Mouse (Mus musculus): ENCODE data around the gene Dync1i1. TPM values are rescaled to one million over a fixed set of nuclear protein-coding genes. Genes with fewer than 3 reads are reported as not detected.
A peak's percentile ranks its signal among the peaks of the same experiment; 100 is the strongest.

The Dync1i1 gene
- polyA plus RNA-seq, 1 experiment from 2014 or later, result 24.6 TPM

DNA sequence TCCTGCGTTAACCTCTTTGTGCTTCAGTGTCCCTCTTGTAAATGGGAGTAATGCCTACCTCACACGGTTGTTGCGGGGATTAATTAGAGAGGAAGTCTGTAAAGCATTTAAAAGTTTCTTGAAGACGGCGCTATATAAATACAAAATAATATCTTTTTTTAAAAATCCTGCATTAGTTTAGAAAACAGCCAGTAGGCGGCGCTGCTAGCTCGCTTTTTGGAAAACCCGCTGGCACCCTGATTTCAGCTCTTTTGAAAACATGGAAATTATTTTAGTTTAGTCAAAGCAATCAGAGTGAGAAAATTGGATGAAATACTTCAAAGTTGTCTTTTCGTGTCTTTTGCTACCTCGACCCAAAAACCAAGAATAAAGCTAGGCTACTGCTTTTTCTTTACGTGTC lies 132.9 kb downstream of the Dync1i1 start:
- Histone ChIP-seq H3K9me3 (ENCODE audit: control insufficient read depth, low read length) (no peaks in the 10 kb centered on the region), H3K27ac (no peak overlapping the region), H3K4me2 (replicated peaks) (peak overlapping the region; percentile 43), H3K36me3 (replicated peaks; ENCODE audit: control insufficient read depth, insufficient read depth) (no peaks in the 10 kb centered on the region), H3K9ac (no peak overlapping the region), H3K4me3 (replicated peaks; ENCODE audit: low read length) (no peak overlapping the region), H3K4me1 (replicated peaks; ENCODE audit: control insufficient read depth, insufficient read depth, low read length) (peaks cover 8% of the 10 kb centered on the region; the same call in 1 of the 2 replicates), H3K27me3 (ENCODE audit: control insufficient read depth, insufficient read depth, low read length) (no peaks in the 10 kb centered on the region; the same call in 1 of the 2 replicates)
- ATAC-seq (ENCODE audit: low FRiP score), result no peak
- 14% methylated on average over 12 of the region's 12 CpGs for WGBS
- DNase-seq (ENCODE audit: low spot score), result peak; percentile 83

DNA sequence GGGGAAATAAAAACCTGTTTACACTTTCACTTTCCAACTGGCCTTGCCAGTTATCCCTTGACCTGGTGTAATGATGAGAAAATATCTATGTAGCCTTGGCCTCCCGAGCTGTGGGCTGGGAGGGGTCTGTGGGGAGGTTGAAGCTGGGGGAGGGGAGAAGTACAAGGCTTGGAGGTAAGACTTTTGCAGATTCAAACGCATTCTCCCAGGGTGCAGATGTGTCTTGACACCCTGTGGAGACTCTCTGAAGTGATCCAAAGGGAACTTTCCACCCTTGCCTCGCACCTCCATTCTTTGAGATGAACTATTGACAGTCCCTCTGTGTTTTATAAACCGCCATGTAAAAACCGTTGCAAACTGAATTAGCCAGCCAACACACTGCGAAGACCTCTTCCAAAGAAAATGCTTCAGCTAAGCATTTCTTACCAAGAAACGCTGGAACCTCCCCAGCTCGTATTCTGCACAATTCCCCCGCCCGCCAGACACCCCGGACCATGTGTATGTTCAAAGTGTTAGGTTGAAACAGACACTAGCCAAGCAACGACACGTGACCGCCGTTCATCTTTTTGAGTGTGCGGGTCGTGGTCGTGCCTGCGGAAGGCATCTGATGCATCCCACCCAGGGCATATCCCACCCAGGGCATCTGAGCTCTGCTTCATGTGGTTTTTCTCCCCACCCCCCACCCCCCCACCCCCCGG lies 133.6 kb downstream of the Dync1i1 start:
- Histone ChIP-seq H3K27me3 (ENCODE audit: control insufficient read depth, insufficient read depth, low read length) (no peaks in the 10 kb centered on the region; the same call in 1 of the 2 replicates), H3K4me3 (replicated peaks; ENCODE audit: low read length) (0 out of 2 replicates have a peak overlapping the region, but pooled peaks have one; percentile 2), H3K9ac (peak overlapping the region; percentile 9; the same call in 1 of the 2 replicates), H3K4me1 (replicated peaks; ENCODE audit: control insufficient read depth, insufficient read depth, low read length) (peaks cover 8% of the 10 kb centered on the region; the same call in 1 of the 2 replicates), H3K4me2 (replicated peaks) (peak overlapping the region; percentile 43), H3K9me3 (ENCODE audit: control insufficient read depth, low read length) (no peaks in the 10 kb centered on the region), H3K36me3 (replicated peaks; ENCODE audit: control insufficient read depth, insufficient read depth) (no peaks in the 10 kb centered on the region), H3K27ac (no peak overlapping the region)
- 32% methylated on average over 20 of the region's 20 CpGs for WGBS
- DNase-seq (ENCODE audit: low spot score), result no peak
- ATAC-seq (ENCODE audit: low FRiP score), result peak; percentile 76; the same call in 1 of the 2 replicates

DNA sequence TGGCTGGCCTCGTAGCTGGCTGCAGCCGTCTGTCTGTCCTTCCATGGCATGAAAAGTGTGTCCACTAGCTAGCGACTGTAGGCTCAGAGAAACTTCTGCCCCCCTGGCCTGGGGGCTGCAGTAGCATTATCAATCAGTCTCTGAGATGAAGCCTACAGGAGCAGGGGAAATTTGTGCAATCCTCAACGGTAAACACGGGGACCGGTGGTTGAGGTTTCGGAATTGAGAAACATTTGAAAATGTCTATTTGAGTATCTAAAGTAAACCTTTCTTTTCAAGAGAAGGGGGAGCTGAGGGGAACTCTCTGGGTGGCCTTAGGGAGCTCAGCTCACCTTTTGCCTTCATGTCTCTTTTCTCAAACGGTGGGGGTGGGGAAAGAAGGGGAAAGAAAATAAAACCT lies 134.2 kb downstream of the Dync1i1 start:
- no peaks in the 10 kb centered on the region for H3K36me3 ChIP-seq (replicated peaks; ENCODE audit: control insufficient read depth, insufficient read depth)
- no peak overlapping the region for H3K27ac ChIP-seq
- H3K9ac ChIP-seq, result peak overlapping the region; percentile 9; the same call in 1 of the 2 replicates
- H3K27me3 ChIP-seq (ENCODE audit: control insufficient read depth, insufficient read depth, low read length), result no peaks in the 10 kb centered on the region; the same call in 1 of the 2 replicates
- H3K4me3 ChIP-seq (replicated peaks; ENCODE audit: low read length), result no peak overlapping the region
- ATAC-seq (ENCODE audit: low FRiP score) (no peak), DNase-seq (ENCODE audit: low spot score) (no peak)
- H3K4me1 ChIP-seq (replicated peaks; ENCODE audit: control insufficient read depth, insufficient read depth, low read length), result peaks cover 8% of the 10 kb centered on the region; the same call in 1 of the 2 replicates
- no peaks in the 10 kb centered on the region for H3K9me3 ChIP-seq (ENCODE audit: control insufficient read depth, low read length)
- WGBS, result 59% methylated on average over 8 of the region's 8 CpGs
- peak overlapping the region; percentile 43 for H3K4me2 ChIP-seq (replicated peaks)

DNA sequence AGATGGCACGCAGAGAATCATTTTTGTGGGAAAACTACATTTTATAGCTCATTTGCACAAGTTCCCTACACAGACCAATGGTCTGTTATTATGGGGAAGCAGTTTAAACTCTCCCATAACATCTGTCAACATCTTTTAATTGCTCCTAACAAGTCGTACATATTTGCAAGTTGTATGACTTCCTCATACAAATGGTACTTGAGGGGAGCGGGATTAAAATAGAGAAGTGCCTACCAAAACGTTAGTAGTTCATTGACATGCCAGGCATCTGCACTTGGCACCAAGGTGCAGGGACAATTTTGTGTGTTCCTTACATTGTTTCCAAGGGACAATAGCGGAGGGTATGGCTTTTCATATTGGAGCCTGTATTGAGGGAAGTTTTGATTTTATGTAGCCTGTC lies 140.7 kb downstream of the Dync1i1 start:
- WGBS, result 90% methylated on average over 5 of the region's 5 CpGs
- Histone ChIP-seq H3K4me1 (replicated peaks; ENCODE audit: control insufficient read depth, insufficient read depth, low read length) (no peaks in the 10 kb centered on the region), H3K9me3 (ENCODE audit: control insufficient read depth, low read length) (no peaks in the 10 kb centered on the region), H3K9ac (no peak overlapping the region), H3K36me3 (replicated peaks; ENCODE audit: control insufficient read depth, insufficient read depth) (no peaks in the 10 kb centered on the region), H3K4me3 (replicated peaks; ENCODE audit: low read length) (no peak overlapping the region), H3K27ac (no peak overlapping the region), H3K27me3 (ENCODE audit: control insufficient read depth, insufficient read depth, low read length) (no peaks in the 10 kb centered on the region), H3K4me2 (replicated peaks) (no peak overlapping the region)
- DNase-seq (ENCODE audit: low spot score) (no peak), ATAC-seq (ENCODE audit: low FRiP score) (no peak)

DNA sequence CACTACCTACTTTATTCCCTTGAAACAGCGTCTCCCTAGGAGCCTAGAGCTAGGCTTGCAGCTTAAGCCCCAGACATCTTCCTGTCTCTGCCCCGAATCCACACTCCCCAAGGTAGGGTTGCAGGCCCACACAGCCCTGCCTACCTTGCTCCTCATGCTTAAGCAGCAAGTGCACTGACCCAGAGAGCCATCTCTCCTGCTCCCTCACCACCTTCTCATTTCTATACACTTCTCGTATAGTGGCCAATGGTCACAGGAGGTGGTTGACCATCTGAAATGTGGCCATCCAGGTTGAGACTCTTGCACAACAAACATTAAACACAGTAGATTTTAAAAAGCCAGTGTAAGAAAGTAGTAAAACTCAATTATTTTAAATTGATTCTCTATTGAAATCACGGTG lies 141.8 kb downstream of the Dync1i1 start:
- Histone ChIP-seq H3K27me3 (ENCODE audit: control insufficient read depth, insufficient read depth, low read length) (no peaks in the 10 kb centered on the region), H3K36me3 (replicated peaks; ENCODE audit: control insufficient read depth, insufficient read depth) (no peaks in the 10 kb centered on the region), H3K9ac (no peak overlapping the region), H3K27ac (no peak overlapping the region), H3K4me2 (replicated peaks) (no peak overlapping the region), H3K4me3 (replicated peaks; ENCODE audit: low read length) (no peak overlapping the region), H3K9me3 (ENCODE audit: control insufficient read depth, low read length) (no peaks in the 10 kb centered on the region), H3K4me1 (replicated peaks; ENCODE audit: control insufficient read depth, insufficient read depth, low read length) (no peaks in the 10 kb centered on the region)
- no peak for DNase-seq (ENCODE audit: low spot score)
- WGBS, result 87% methylated on average over 4 of the region's 4 CpGs
- ATAC-seq (ENCODE audit: low FRiP score), result no peak

DNA sequence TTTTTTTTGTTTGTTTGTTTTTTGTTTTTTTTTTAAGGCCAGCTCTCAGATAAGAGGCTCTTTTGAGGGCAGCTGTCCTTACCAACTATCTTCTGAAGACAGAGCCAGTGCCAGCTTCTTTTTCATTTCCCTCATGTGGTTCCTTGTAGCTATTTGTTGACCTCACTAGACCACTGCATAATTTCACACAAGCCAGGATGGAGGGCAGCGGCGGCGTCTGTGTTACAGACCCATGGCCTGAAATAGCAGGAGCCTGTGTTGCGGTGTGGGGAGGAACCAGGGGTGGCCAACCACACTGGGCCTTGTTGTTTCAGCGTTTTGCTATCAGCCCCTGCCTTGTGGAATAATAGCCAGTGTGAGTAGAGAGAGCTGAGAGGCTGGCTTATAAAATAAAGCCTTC lies 145.6 kb downstream of the Dync1i1 start:
- Histone ChIP-seq H3K27me3 (ENCODE audit: control insufficient read depth, insufficient read depth, low read length) (no peaks in the 10 kb centered on the region), H3K36me3 (replicated peaks; ENCODE audit: control insufficient read depth, insufficient read depth) (no peaks in the 10 kb centered on the region), H3K4me3 (replicated peaks; ENCODE audit: low read length) (no peak overlapping the region), H3K27ac (no peak overlapping the region), H3K4me2 (replicated peaks) (no peak overlapping the region), H3K9ac (no peak overlapping the region), H3K9me3 (ENCODE audit: control insufficient read depth, low read length) (no peaks in the 10 kb centered on the region), H3K4me1 (replicated peaks; ENCODE audit: control insufficient read depth, insufficient read depth, low read length) (no peaks in the 10 kb centered on the region)
- ATAC-seq (ENCODE audit: low FRiP score) (no peak), DNase-seq (ENCODE audit: low spot score) (no peak)
- WGBS, result 70% methylated on average over 5 of the region's 5 CpGs

DNA sequence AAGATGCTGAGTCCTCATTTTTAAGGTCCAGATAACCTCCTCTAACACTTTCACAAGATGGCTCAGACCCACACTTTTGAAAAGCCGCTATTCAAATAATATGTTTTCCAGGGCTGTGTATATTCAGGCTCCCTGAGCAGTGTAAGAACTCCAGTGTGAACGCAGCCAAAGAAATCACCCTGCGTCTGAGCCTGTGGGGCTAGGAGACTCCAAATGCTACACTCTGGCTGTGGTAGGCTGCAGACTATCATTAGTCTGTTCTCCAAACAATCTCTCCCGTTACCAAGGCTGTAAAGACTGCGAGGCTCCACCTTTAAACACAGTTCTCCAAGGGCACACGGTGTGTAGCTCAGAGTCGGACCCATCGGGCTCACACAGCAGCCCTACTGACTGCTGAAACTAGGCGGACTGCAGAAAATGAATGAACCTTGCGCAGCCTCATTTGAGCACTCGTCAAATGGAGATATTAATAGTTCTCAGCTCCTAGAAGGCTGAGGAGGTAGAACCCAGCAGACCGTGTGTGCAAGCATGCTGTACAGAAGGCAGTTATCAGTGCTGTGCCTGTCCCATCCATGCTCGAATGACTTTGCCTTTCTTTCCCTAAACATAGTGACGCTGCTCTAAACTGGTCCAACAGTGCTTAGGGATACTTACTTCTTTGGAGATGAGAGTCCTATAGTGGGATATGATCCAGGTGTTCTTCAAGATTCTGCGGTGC lies 146.3 kb downstream of the Dync1i1 start:
- no peaks in the 10 kb centered on the region for H3K27me3 ChIP-seq (ENCODE audit: control insufficient read depth, insufficient read depth, low read length)
- no peak overlapping the region for H3K4me2 ChIP-seq (replicated peaks)
- no peak overlapping the region for H3K9ac ChIP-seq
- no peak overlapping the region for H3K27ac ChIP-seq
- no peak for DNase-seq (ENCODE audit: low spot score)
- no peaks in the 10 kb centered on the region for H3K9me3 ChIP-seq (ENCODE audit: control insufficient read depth, low read length)
- no peak for ATAC-seq (ENCODE audit: low FRiP score)
- H3K4me1 ChIP-seq (replicated peaks; ENCODE audit: control insufficient read depth, insufficient read depth, low read length), result no peaks in the 10 kb centered on the region
- no peaks in the 10 kb centered on the region for H3K36me3 ChIP-seq (replicated peaks; ENCODE audit: control insufficient read depth, insufficient read depth)
- WGBS, result 86% methylated on average over 15 of the region's 15 CpGs
- no peak overlapping the region for H3K4me3 ChIP-seq (replicated peaks; ENCODE audit: low read length)

DNA sequence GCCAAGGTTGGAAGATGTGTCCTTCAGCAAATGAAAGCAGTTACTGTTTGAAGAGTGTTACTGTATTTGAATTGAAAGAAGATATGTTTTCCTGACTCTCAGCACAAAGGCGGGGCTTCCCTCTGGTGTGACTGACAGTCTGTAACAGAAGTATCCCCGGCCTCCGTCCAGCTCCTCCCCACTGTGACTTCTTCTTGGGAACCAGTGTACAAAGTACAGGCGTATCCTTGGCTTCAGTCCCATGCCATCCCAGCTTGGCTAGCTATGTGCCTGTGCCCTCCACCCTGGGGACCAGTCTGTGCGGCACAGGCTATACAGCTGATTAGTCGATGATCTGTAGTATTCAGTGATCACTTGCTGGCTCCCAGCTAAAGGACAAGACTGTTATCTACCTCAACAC lies 163.9 kb downstream of the Dync1i1 start:
- ATAC-seq (ENCODE audit: low FRiP score) (no peak), DNase-seq (ENCODE audit: low spot score) (no peak)

DNA sequence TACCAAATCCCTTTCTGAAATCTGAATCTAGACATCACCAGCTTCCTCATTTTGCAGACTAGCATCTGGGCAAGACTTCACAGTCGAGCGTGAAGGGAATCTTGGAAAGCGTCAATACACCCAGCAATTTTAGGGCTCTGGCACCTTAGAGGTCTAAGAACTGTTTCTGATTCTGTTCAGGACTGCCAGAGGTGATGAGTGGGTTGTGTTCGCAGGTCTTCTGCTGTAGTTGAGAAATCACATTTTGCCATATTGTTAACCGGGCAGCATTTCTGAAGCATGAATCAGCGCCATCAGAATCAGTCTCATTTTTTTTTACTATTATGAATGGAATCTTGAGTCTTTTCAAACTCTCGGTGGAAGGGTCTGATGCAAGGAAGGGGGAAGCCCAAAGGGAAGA lies 185.9 kb downstream of the Dync1i1 start:
- no peak overlapping the region for H3K4me2 ChIP-seq (replicated peaks)
- no peak overlapping the region for H3K9ac ChIP-seq
- DNase-seq (ENCODE audit: low spot score) (no peak), ATAC-seq (ENCODE audit: low FRiP score) (no peak)
- no peaks in the 10 kb centered on the region for H3K9me3 ChIP-seq (ENCODE audit: control insufficient read depth, low read length)
- H3K4me3 ChIP-seq (replicated peaks; ENCODE audit: low read length), result no peak overlapping the region
- no peaks in the 10 kb centered on the region for H3K4me1 ChIP-seq (replicated peaks; ENCODE audit: control insufficient read depth, insufficient read depth, low read length)
- no peaks in the 10 kb centered on the region for H3K36me3 ChIP-seq (replicated peaks; ENCODE audit: control insufficient read depth, insufficient read depth)
- H3K27ac ChIP-seq, result no peak overlapping the region
- 78% methylated on average over 7 of the region's 7 CpGs for WGBS
- H3K27me3 ChIP-seq (ENCODE audit: control insufficient read depth, insufficient read depth, low read length), result no peaks in the 10 kb centered on the region

More for the DNA sequence above, 163.9 kb downstream of the Dync1i1 start:
- Histone ChIP-seq H3K9me3 (ENCODE audit: control insufficient read depth, low read length) (no peaks in the 10 kb centered on the region), H3K4me2 (replicated peaks) (no peak overlapping the region), H3K4me3 (replicated peaks; ENCODE audit: low read length) (no peak overlapping the region), H3K27me3 (ENCODE audit: control insufficient read depth, insufficient read depth, low read length) (no peaks in the 10 kb centered on the region), H3K36me3 (replicated peaks; ENCODE audit: control insufficient read depth, insufficient read depth) (no peaks in the 10 kb centered on the region), H3K9ac (no peak overlapping the region), H3K4me1 (replicated peaks; ENCODE audit: control insufficient read depth, insufficient read depth, low read length) (no peaks in the 10 kb centered on the region), H3K27ac (no peak overlapping the region)
- 74% methylated on average over 6 of the region's 6 CpGs for WGBS

All from hindbrain, embryonic 14.5 days (tissue).